Mouse (Mus musculus): Measurements from ENCODE around the gene Myocos. TPM values are rescaled to one million over a fixed set of nuclear protein-coding genes. Genes with fewer than 3 reads are reported as not detected.

Myocos gene
- polyA plus RNA-seq, 1 experiment from 2014 or later, result not detected

- Histone ChIP-seq H3K36me3 (ENCODE audit: control insufficient read depth, insufficient read depth, low read length) (no peaks in the 10 kb centered on the region), H3K9ac (ENCODE audit: low read length) (no peak overlapping the region), H3K4me2 (ENCODE audit: low read length) (no peak overlapping the region), H3K9me3 (ENCODE audit: control insufficient read depth, low read length) (no peaks in the 10 kb centered on the region), H3K4me1 (ENCODE audit: control insufficient read depth in 2 of 2, insufficient read depth in 2 of 2, low read length in 2 of 2) (peaks cover 0 to 2% of the 10 kb centered on the region in 2 experiments; a peak in 1 of 4 replicates), H3K4me3 (ENCODE audit: control insufficient read depth in 1 of 2, insufficient read depth in 1 of 2, low read depth in 1 of 2, low read length in 2 of 2) (no peak overlapping the region), H3K27me3 (ENCODE audit: control insufficient read depth, insufficient read depth, low read length) (no peaks in the 10 kb centered on the region; the same call in 1 of the 2 replicates), H3K27ac (replicated peaks in 1 of 2; ENCODE audit: control insufficient read depth in 1 of 2, insufficient read depth in 1 of 2, low read depth in 2 of 2, low read length in 2 of 2) (no peak overlapping the region)
- WGBS, result 89% methylated on average over 14 of the region's 14 CpGs
- ATAC-seq (ENCODE audit: insufficient number of reproducible peaks, insufficient read depth, low FRiP score, low read depth), result no peak
Observed at GRCm38 (mm10) chr1:162648416-162648815, 9.6 kb downstream of the Myocos start.

GRCm38 (mm10) chr1:162646083-162646686 lies 11.8 kb downstream of the Myocos start:
- ATAC-seq (ENCODE audit: insufficient number of reproducible peaks, insufficient read depth, low FRiP score, low read depth), result no peak
- no peak overlapping the region for H3K4me2 ChIP-seq (ENCODE audit: low read length)
- no peaks in the 10 kb centered on the region; the same call in 1 of the 2 replicates for H3K27me3 ChIP-seq (ENCODE audit: control insufficient read depth, insufficient read depth, low read length)
- no peak overlapping the region for H3K9ac ChIP-seq (ENCODE audit: low read length)
- no peak overlapping the region for H3K4me3 ChIP-seq (ENCODE audit: control insufficient read depth in 1 of 2, insufficient read depth in 1 of 2, low read depth in 1 of 2, low read length in 2 of 2)
- no peak overlapping the region for H3K27ac ChIP-seq (replicated peaks in 1 of 2; ENCODE audit: control insufficient read depth in 1 of 2, insufficient read depth in 1 of 2, low read depth in 2 of 2, low read length in 2 of 2)
- peaks cover 0 to 2% of the 10 kb centered on the region in 2 experiments; a peak in 1 of 4 replicates for H3K4me1 ChIP-seq (ENCODE audit: control insufficient read depth in 2 of 2, insufficient read depth in 2 of 2, low read length in 2 of 2)
- WGBS, result 75% methylated on average over 10 of the region's 10 CpGs
- no peaks in the 10 kb centered on the region for H3K36me3 ChIP-seq (ENCODE audit: control insufficient read depth, insufficient read depth, low read length)
- H3K9me3 ChIP-seq (ENCODE audit: control insufficient read depth, low read length), result no peaks in the 10 kb centered on the region

GRCm38 (mm10) chr1:162643752-162644151 lies 14.3 kb downstream of the Myocos start:
- Histone ChIP-seq H3K4me3 (ENCODE audit: control insufficient read depth in 1 of 2, insufficient read depth in 1 of 2, low read depth in 1 of 2, low read length in 2 of 2) (no peak overlapping the region), H3K4me1 (ENCODE audit: control insufficient read depth in 2 of 2, insufficient read depth in 2 of 2, low read length in 2 of 2) (peaks cover 0 to 2% of the 10 kb centered on the region in 2 experiments; a peak in 1 of 4 replicates), H3K36me3 (ENCODE audit: control insufficient read depth, insufficient read depth, low read length) (no peaks in the 10 kb centered on the region), H3K9ac (ENCODE audit: low read length) (no peak overlapping the region), H3K27ac (replicated peaks in 1 of 2; ENCODE audit: control insufficient read depth in 1 of 2, insufficient read depth in 1 of 2, low read depth in 2 of 2, low read length in 2 of 2) (no peak overlapping the region), H3K9me3 (ENCODE audit: control insufficient read depth, low read length) (no peaks in the 10 kb centered on the region), H3K4me2 (ENCODE audit: low read length) (no peak overlapping the region), H3K27me3 (ENCODE audit: control insufficient read depth, insufficient read depth, low read length) (no peaks in the 10 kb centered on the region)
- 37% methylated on average over 4 of the region's 4 CpGs for WGBS
- ATAC-seq (ENCODE audit: insufficient number of reproducible peaks, insufficient read depth, low FRiP score, low read depth), result no peak

GRCm38 (mm10) chr1:162642591-162642990 lies 15.4 kb downstream of the Myocos start:
- Histone ChIP-seq H3K9me3 (ENCODE audit: control insufficient read depth, low read length) (no peaks in the 10 kb centered on the region), H3K9ac (ENCODE audit: low read length) (no peak overlapping the region), H3K27me3 (ENCODE audit: control insufficient read depth, insufficient read depth, low read length) (no peaks in the 10 kb centered on the region), H3K36me3 (ENCODE audit: control insufficient read depth, insufficient read depth, low read length) (no peaks in the 10 kb centered on the region), H3K27ac (replicated peaks in 1 of 2; ENCODE audit: control insufficient read depth in 1 of 2, insufficient read depth in 1 of 2, low read depth in 2 of 2, low read length in 2 of 2) (no peak overlapping the region), H3K4me3 (ENCODE audit: control insufficient read depth in 1 of 2, insufficient read depth in 1 of 2, low read depth in 1 of 2, low read length in 2 of 2) (no peak overlapping the region), H3K4me1 (ENCODE audit: control insufficient read depth in 2 of 2, insufficient read depth in 2 of 2, low read length in 2 of 2) (peaks cover 0 to 2% of the 10 kb centered on the region in 2 experiments; a peak in 1 of 4 replicates), H3K4me2 (ENCODE audit: low read length) (no peak overlapping the region)
- 70% methylated on average over 3 of the region's 3 CpGs for WGBS
- ATAC-seq (ENCODE audit: insufficient number of reproducible peaks, insufficient read depth, low FRiP score, low read depth), result no peak

GRCm38 (mm10) chr1:162639861-162640260 lies 18.2 kb downstream of the Myocos start:
- peaks cover 0 to 2% of the 10 kb centered on the region in 2 experiments; a peak in 1 of 4 replicates for H3K4me1 ChIP-seq (ENCODE audit: control insufficient read depth in 2 of 2, insufficient read depth in 2 of 2, low read length in 2 of 2)
- H3K36me3 ChIP-seq (ENCODE audit: control insufficient read depth, insufficient read depth, low read length), result no peaks in the 10 kb centered on the region
- H3K4me2 ChIP-seq (ENCODE audit: low read length), result no peak overlapping the region
- H3K27ac ChIP-seq (replicated peaks in 1 of 2; ENCODE audit: control insufficient read depth in 1 of 2, insufficient read depth in 1 of 2, low read depth in 2 of 2, low read length in 2 of 2), result no peak overlapping the region
- H3K9ac ChIP-seq (ENCODE audit: low read length), result no peak overlapping the region
- H3K4me3 ChIP-seq (ENCODE audit: control insufficient read depth in 1 of 2, insufficient read depth in 1 of 2, low read depth in 1 of 2, low read length in 2 of 2), result no peak overlapping the region
- no peaks in the 10 kb centered on the region for H3K9me3 ChIP-seq (ENCODE audit: control insufficient read depth, low read length)
- no peaks in the 10 kb centered on the region for H3K27me3 ChIP-seq (ENCODE audit: control insufficient read depth, insufficient read depth, low read length)
- no peak for ATAC-seq (ENCODE audit: insufficient number of reproducible peaks, insufficient read depth, low FRiP score, low read depth)
- 95% methylated on average over 1 of the region's 1 CpGs for WGBS

GRCm38 (mm10) chr1:162639051-162639750 lies 18.8 kb downstream of the Myocos start, which contains the start of gene Myoc:
Myoc (plus strand) TSS chr1:162639155.
- H3K4me2 ChIP-seq (ENCODE audit: low read length), result no peak within 1 kb of the TSS
- H3K27ac ChIP-seq (replicated peaks in 1 of 2; ENCODE audit: control insufficient read depth in 1 of 2, insufficient read depth in 1 of 2, low read depth in 2 of 2, low read length in 2 of 2), result no peak within 1 kb of the TSS
- H3K9ac ChIP-seq (ENCODE audit: low read length), result no peak within 1 kb of the TSS
- WGBS, result 79% methylated on average over 10 of the region's 10 CpGs
- H3K36me3 ChIP-seq (ENCODE audit: control insufficient read depth, insufficient read depth, low read length), result no peaks in the 10 kb centered on the region
- H3K4me1 ChIP-seq (ENCODE audit: control insufficient read depth in 2 of 2, insufficient read depth in 2 of 2, low read length in 2 of 2), result peaks cover 0 to 2% of the 10 kb centered on the region in 2 experiments; a peak in 1 of 4 replicates
- ATAC-seq (ENCODE audit: insufficient number of reproducible peaks, insufficient read depth, low FRiP score, low read depth), result no peak
- no peak within 1 kb of the TSS for H3K4me3 ChIP-seq (ENCODE audit: control insufficient read depth in 1 of 2, insufficient read depth in 1 of 2, low read depth in 1 of 2, low read length in 2 of 2)
- H3K27me3 ChIP-seq (ENCODE audit: control insufficient read depth, insufficient read depth, low read length), result no peaks in the 10 kb centered on the region
- H3K9me3 ChIP-seq (ENCODE audit: control insufficient read depth, low read length), result peaks cover 5% of the 10 kb centered on the region

GRCm38 (mm10) chr1:162638535-162638934 lies 19.5 kb downstream of the Myocos start:
- ATAC-seq (ENCODE audit: insufficient number of reproducible peaks, insufficient read depth, low FRiP score, low read depth), result no peak
- no peak overlapping the region for H3K4me2 ChIP-seq (ENCODE audit: low read length)

More at GRCm38 (mm10) chr1:162638535-162638934, 19.5 kb downstream of the Myocos start:
- 87% methylated on average over 4 of the region's 4 CpGs for WGBS
- H3K9ac ChIP-seq (ENCODE audit: low read length), result no peak overlapping the region
- peaks cover 8% of the 10 kb centered on the region for H3K9me3 ChIP-seq (ENCODE audit: control insufficient read depth, low read length)
- no peaks in the 10 kb centered on the region for H3K36me3 ChIP-seq (ENCODE audit: control insufficient read depth, insufficient read depth, low read length)
- no peak overlapping the region for H3K27ac ChIP-seq (replicated peaks in 1 of 2; ENCODE audit: control insufficient read depth in 1 of 2, insufficient read depth in 1 of 2, low read depth in 2 of 2, low read length in 2 of 2)
- no peaks in the 10 kb centered on the region for H3K4me1 ChIP-seq (ENCODE audit: control insufficient read depth in 2 of 2, insufficient read depth in 2 of 2, low read length in 2 of 2)
- no peaks in the 10 kb centered on the region for H3K27me3 ChIP-seq (ENCODE audit: control insufficient read depth, insufficient read depth, low read length)
- no peak overlapping the region for H3K4me3 ChIP-seq (ENCODE audit: control insufficient read depth in 1 of 2, insufficient read depth in 1 of 2, low read depth in 1 of 2, low read length in 2 of 2)

Data from heart, embryonic 14.5 days (tissue).